Mouse (Mus musculus) cerebellum, postnatal 10 days (tissue): ENCODE measurements at regions not wholly inside any gene's neighbourhood (a gene's known extent, or its start where the extent isn't known, plus 50 kb on each side); places are given as distances from the start of the nearest gene placed in this dataset.

Experiments used
- DNase-seq, 2 experiments: peaks; one replicate each; pipeline ENCODE4 v3.0.0; 2021; ENCODE audit warnings: mixed read lengths in 2 of 2

GRCm38 (mm10) chr15:46945423-46945822 is 6811.3 kb downstream of the 9330182O14Rik start:
- DNase-seq = no peak

- DNase-seq = peak; percentile 29 to 51
Measured at GRCm38 (mm10) chr15:46990201-46990600, 6856.0 kb downstream of the 9330182O14Rik start.

- DNase-seq = peak; percentile 5 to 8
Measured at GRCm38 (mm10) chr15:46997106-46997505, 6862.9 kb downstream of the 9330182O14Rik start.
